Mouse (Mus musculus) hematopoietic stem cell, adult 5-6 weeks (primary cell): ENCODE measurements around the gene Lgals7. TPM values are rescaled to one million over a fixed set of nuclear protein-coding genes. Genes with fewer than 3 reads are reported as not detected.

Experiments used
- ATAC-seq, 2 experiments: fragments of 125-278 bp in 1 of 2; replicated peaks in 1 of 2; 2 replicates each; pipeline ENCODE4 v1.8.0; 2016 to 2017; ENCODE audit warnings: inconsistent platforms in 2 of 2, mild to moderate bottlenecking in 2 of 2, moderate number of reproducible peaks in 2 of 2, low read depth in 1 of 2, moderate TSS enrichment in 1 of 2; ENCODE audit not compliant: low FRiP score in 2 of 2, poor library complexity in 2 of 2, severe bottlenecking in 2 of 2, insufficient read depth in 1 of 2, low TSS enrichment in 1 of 2
- total RNA-seq: library from RNA; stranded (forward); fragments of 172-1452, 232-1000 nt; gene quantifications from 2 replicates; pipeline ENCODE4 v1.2.3, GENCODE M21; 2017

Gene Lgals7
- total RNA-seq, 1 experiment from 2014 or later: not detected

GRCm38 (mm10) chr7:28894942-28895341 lies 31.3 kb downstream of the Lgals7 start:
- ATAC-seq: no peak

- no peak for ATAC-seq
Observed at GRCm38 (mm10) chr7:28897661-28898060, 34.0 kb downstream of the Lgals7 start.

- no peak for ATAC-seq
Observed at GRCm38 (mm10) chr7:28899972-28900371, 36.3 kb downstream of the Lgals7 start.

GRCm38 (mm10) chr7:28901311-28902125 lies 37.9 kb downstream of the Lgals7 start:
- ATAC-seq: no peak

GRCm38 (mm10) chr7:28902180-28902579 lies 38.5 kb downstream of the Lgals7 start:
- no peak for ATAC-seq

GRCm38 (mm10) chr7:28902809-28903208 lies 39.2 kb downstream of the Lgals7 start:
- ATAC-seq: no peak

GRCm38 (mm10) chr7:28903778-28904177 lies 40.1 kb downstream of the Lgals7 start:
- ATAC-seq: no peak

GRCm38 (mm10) chr7:28907195-28907594 lies 43.5 kb downstream of the Lgals7 start:
- ATAC-seq: no peak

- ATAC-seq: no peak
Observed at GRCm38 (mm10) chr7:28911632-28912031, 48.0 kb downstream of the Lgals7 start.

GRCm38 (mm10) chr7:28913171-28913570 lies 49.5 kb downstream of the Lgals7 start:
- no peak for ATAC-seq

Other genes with a start within 250 kb of the Lgals7 start
- gene Acp7, start 232.5 kb upstream of the Lgals7 start, total RNA-seq: not detected in 2 replicates
- not detected in 2 replicates for gene Fbxo27, start 171.0 kb upstream of the Lgals7 start, total RNA-seq
- gene Fbxo17, start 147.0 kb upstream of the Lgals7 start, total RNA-seq: 1.1 and 2.1 TPM in 2 replicates
- gene Mrps12, start 122.0 kb upstream of the Lgals7 start, total RNA-seq: 26.3 and 31.4 TPM in 2 replicates
- gene Sars2, start 121.9 kb upstream of the Lgals7 start, total RNA-seq: 5.9 and 10.6 TPM in 2 replicates
- gene Ccer2, start 107.7 kb upstream of the Lgals7 start, total RNA-seq: not detected in 2 replicates
- 27.7 and 37.4 TPM in 2 replicates for gene Sirt2, start 97.1 kb upstream of the Lgals7 start, total RNA-seq
- gene Nfkbib, start 96.3 kb upstream of the Lgals7 start, total RNA-seq: 12.4 and 13.1 TPM in 2 replicates
- 40.5 and 51.7 TPM in 2 replicates for gene Rinl, start 74.9 kb upstream of the Lgals7 start, total RNA-seq
- gene Hnrnpl, start 55.3 kb upstream of the Lgals7 start, total RNA-seq: 340 and 427 TPM in 2 replicates
- 120 and 123 TPM in 2 replicates for gene Ech1, start 38.6 kb upstream of the Lgals7 start, total RNA-seq
- 16.7 and 16.8 TPM in 2 replicates for gene Lgals4, start 30.0 kb upstream of the Lgals7 start, total RNA-seq
- 0.19 TPM in 1 of 2 replicates, not detected in the other for gene Capn12, start 17.6 kb downstream of the Lgals7 start, total RNA-seq
- gene Actn4, start 98.5 kb downstream of the Lgals7 start, total RNA-seq: 38.5 and 43.5 TPM in 2 replicates
- gene Eif3k, start 118.0 kb downstream of the Lgals7 start, total RNA-seq: 321 and 414 TPM in 2 replicates
- 63.0 and 69.6 TPM in 2 replicates for gene Map4k1, start 118.2 kb downstream of the Lgals7 start, total RNA-seq